Mouse (Mus musculus) megakaryocyte, embryonic 14.5 days (primary cell): ENCODE data around the gene Mboat7. TPM values are rescaled to one million over a fixed set of nuclear protein-coding genes. Genes with fewer than 3 reads are reported as not detected.
"Not testable (repeated sequence)": the region's sequence is repeated elsewhere in the genome, so short reads cannot be mapped to it uniquely, and the experiment has no call there.

ENCODE experiments used
- H3K27me3 ChIP-seq: replicated peaks from 2 replicates; pipeline ENCODE3; 2012; ENCODE audit warnings: inconsistent platforms
- H3K36me3 ChIP-seq: replicated peaks from 2 replicates; pipeline ENCODE3; 2012; ENCODE audit warnings: low read length, inconsistent platforms, mixed read lengths
- H3K4me1 ChIP-seq: 2 replicates; pipeline ENCODE4 v1.6.1; 2012; ENCODE audit warnings: inconsistent platforms
- H3K4me3 ChIP-seq: replicated peaks from 2 replicates; pipeline ENCODE3; 2012; ENCODE audit warnings: moderate library complexity, mild to moderate bottlenecking, inconsistent platforms
- H3K9me3 ChIP-seq: 2 replicates; pipeline ENCODE4 v1.6.1; 2012; ENCODE audit warnings: inconsistent platforms
- FLI1 ChIP-seq: IDR thresholded peaks from 2 replicates; pipeline ENCODE4 v1.6.1; 2012; ENCODE audit warnings: low read length, inconsistent platforms, mixed read lengths
- GATA1 ChIP-seq: IDR thresholded peaks from 3 replicates; pipeline ENCODE4 v1.6.1; 2012; ENCODE audit warnings: mixed read lengths, low read length, inconsistent platforms, borderline replicate concordance
- polyA plus RNA-seq: library from polyadenylated mRNA; stranded (reverse); fragments of >175 nt; gene quantifications from 2 replicates; pipeline ENCODE4 v1.2.3, GENCODE M21; 2012; ENCODE audit warnings: low replicate concordance; ENCODE audit not compliant: insufficient read depth

Gene Mboat7
- polyA plus RNA-seq: 210 and 251 TPM in 2 replicates

DNA sequence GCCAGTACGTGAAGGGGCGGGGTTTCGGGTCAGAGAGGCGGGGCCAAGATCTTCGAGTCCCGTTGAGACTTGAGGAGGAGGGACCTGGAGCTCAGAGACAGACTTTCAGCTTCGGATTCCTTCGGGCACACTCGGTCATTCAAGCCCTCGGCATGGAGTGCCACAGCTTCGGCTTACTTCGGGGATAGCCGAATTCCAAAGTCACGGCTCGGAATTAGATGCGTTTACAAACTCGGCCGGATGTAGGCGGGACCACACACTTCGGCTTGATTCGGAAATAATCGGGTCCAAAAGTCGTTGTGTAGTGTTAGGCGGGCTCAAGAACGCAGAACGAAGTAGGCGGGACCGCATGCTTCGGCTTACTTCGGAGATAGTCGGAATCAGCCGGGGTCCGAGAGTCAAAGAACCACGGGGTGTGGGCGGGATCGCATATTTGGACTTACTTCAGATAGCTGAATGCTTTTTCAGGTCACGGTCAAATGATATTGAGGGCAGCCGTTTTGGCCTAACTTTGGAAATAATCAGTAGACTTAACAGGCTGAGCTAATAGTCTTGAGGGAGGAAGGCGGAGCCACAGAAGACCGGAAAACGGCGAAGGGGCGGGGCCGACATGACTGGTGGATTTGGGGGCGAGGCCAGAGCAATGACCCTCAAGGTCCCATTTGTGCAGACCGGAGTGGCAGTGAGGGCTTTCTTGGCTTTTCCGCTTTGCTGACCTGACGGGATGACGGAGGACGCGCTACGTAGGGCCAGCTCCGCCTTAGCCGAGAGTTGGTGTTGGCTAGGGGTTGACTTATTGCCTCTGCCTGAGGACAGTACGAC lies at the start of gene Mboat7:
Gene Mboat7, minus strand, starts transcription at position 537 of the 822 bp plus-strand sequence.
- peaks cover 46% of the 10 kb centered on the region for H3K4me1 ChIP-seq
- no peaks in the 10 kb centered on the region for H3K9me3 ChIP-seq
- H3K4me3 ChIP-seq: peak within 1 kb of the TSS; percentile 99
- peaks cover 59% of the 10 kb centered on the region for H3K36me3 ChIP-seq
- 0 out of 2 replicates have a peak, but pooled peaks have one; percentile 56 for TF ChIP-seq FLI1
- no peak for TF ChIP-seq GATA1
- H3K27me3 ChIP-seq: no peaks in the 10 kb centered on the region

DNA sequence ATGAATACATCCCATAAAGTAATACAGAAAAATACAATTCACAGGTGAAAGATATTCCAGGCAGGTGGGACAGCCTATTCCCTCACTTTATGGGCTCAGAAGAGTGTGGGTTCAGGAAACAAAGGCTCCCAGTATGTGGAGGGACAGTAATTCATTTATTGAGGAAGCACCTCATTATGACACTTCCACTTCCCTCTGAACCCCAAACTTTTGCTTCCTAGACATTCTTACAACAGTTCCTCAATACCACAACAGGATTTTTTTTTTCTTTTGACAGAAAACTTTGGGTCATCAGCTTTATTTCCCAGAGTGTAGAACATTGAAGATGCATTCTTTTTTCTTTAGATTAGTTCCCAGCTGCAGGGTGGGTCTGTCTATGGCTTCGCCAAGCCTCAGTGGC lies 39.4 kb upstream of the Mboat7 start:
- not testable (repeated sequence) for H3K4me3 ChIP-seq, H3K4me1 ChIP-seq, H3K36me3 ChIP-seq, H3K27me3 ChIP-seq, H3K9me3 ChIP-seq

DNA sequence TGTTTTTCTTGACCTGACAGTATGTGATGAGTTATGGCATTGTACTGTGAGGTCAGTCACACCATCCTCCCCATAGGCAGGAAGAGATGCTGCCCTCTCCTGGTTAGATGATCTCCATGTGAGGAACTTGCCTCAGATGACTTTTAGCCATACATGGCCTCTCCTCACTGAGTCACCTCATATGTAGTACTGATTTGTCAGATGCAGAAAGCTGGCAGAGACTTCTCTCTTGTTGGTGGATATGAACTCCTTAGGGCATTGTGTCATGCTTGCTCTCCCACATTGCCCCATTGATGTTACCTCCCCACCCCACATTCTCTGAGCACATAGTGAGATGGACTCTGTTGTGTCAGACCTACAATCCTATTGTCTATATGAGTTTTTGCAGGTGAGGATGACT lies 32.1 kb upstream of the Mboat7 start:
- H3K4me1 ChIP-seq, H3K9me3 ChIP-seq, H3K27me3 ChIP-seq, H3K36me3 ChIP-seq, H3K4me3 ChIP-seq: not testable (repeated sequence)

DNA sequence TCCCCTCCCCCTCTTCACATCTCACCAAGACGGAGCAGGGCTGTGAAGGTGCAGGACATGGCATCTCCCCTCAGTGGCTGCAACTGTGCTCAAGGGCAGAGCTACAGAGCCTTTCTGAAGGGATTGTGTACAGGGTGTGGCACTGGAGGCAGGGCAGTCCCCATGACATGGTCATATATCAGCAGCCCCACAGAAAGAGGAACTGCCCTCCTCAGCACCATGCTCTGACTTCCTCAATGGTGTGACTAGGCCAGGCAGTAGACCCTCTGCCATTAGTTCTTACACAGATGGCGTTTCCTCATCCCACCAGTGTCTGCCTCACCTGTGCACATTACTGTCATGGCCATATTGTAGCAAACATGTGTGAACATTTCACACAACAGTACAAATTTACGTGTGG lies 26.9 kb upstream of the Mboat7 start, which contains the start of gene Pirb:
Gene Pirb, minus strand, starts transcription at position 124 of the 400 bp plus-strand sequence.
- H3K4me3 ChIP-seq, H3K36me3 ChIP-seq, H3K9me3 ChIP-seq: not testable (repeated sequence)

DNA sequence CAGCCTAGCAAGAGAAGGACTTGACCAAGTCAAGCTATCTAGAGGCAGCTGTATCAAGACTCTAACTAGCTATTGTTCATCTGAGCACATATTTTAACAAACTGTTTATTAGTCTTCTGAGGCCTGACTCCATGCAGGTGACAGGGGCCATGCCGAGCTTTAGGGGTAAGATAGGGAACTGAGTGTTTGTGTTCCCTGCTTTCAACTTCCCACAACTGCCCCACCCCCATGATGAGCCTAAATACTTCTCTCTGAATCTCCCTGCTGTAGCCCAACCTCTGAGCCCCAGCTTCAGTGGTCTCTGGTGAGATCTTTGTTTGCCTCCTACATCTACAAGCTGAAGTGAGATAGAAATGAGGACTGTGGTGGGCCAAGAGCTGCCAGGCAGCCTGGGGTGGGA lies 21.9 kb upstream of the Mboat7 start:
- peaks cover 31% of the 10 kb centered on the region for H3K4me1 ChIP-seq
- TF ChIP-seq GATA1: no peak
- no peak for TF ChIP-seq FLI1
- peaks cover 13% of the 10 kb centered on the region for H3K27me3 ChIP-seq
- H3K4me3 ChIP-seq: no peak overlapping the region
- no peaks in the 10 kb centered on the region for H3K36me3 ChIP-seq
- H3K9me3 ChIP-seq: no peaks in the 10 kb centered on the region

More for the DNA sequence above, 26.9 kb upstream of the Mboat7 start, which contains the start of gene Pirb:
- not testable (repeated sequence) for H3K27me3 ChIP-seq, H3K4me1 ChIP-seq

DNA sequence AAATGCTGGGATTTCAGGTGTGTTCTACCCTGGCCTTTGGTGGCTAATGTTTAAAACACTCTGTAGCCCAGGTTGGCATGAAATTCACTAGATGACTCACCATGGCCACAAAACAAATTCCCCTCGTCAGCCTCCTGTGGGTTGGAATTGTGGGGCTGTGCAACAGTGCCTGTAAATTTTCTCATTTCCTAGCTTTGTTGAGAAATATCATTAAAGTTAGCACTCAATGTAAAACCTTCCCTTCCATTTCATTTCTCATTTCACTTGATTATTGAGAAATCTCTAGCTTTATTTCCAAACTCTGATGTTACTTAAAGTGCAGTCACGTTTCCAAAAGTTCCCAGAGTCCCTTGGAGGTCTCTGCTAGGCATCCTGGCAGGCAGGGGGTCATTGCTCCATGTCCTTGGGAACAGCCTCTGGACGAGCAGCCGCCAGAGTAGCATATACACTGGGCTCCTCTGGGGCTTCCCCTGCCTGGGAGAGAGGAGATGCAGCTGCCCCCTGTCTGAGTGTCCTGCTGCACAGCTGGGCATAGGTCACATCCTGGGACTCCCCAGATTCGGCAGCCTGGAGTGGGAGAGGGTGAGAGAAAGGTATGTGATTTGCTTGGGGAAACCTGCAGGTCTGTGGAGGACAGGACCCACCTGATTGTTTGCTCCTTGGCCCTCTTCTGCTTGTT lies 19.1 kb upstream of the Mboat7 start:
- Histone ChIP-seq H3K36me3 (peaks cover 7% of the 10 kb centered on the region), H3K9me3 (no peaks in the 10 kb centered on the region), H3K27me3 (peaks cover 13% of the 10 kb centered on the region), H3K4me1 (peaks cover 33% of the 10 kb centered on the region), H3K4me3 (no peak overlapping the region)
- TF ChIP-seq GATA1 (no peak), FLI1 (no peak)

DNA sequence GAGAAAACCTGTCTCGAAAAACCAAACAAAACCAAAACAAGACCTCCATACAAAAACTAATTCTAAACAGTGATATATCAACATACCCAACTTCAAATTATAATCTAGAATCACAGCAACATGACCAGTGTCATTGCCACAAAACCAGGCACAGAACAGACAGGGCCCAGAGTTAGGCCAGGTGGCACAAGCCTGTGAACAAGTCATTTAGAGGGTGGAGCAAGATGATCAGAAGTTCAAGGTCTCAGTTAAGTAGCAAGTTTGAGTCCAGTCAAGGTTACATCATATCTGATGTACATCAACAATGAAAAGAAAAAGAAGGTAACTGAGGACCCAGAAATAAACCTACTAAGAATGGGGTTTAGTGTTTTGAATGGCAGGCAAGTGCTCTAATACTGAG lies 15.7 kb upstream of the Mboat7 start:
- Histone ChIP-seq H3K4me3 (no peak overlapping the region), H3K4me1 (peaks cover 39% of the 10 kb centered on the region), H3K27me3 (peaks cover 6% of the 10 kb centered on the region), H3K36me3 (peaks cover 26% of the 10 kb centered on the region), H3K9me3 (no peaks in the 10 kb centered on the region)
- TF ChIP-seq FLI1: no peak
- no peak for TF ChIP-seq GATA1

DNA sequence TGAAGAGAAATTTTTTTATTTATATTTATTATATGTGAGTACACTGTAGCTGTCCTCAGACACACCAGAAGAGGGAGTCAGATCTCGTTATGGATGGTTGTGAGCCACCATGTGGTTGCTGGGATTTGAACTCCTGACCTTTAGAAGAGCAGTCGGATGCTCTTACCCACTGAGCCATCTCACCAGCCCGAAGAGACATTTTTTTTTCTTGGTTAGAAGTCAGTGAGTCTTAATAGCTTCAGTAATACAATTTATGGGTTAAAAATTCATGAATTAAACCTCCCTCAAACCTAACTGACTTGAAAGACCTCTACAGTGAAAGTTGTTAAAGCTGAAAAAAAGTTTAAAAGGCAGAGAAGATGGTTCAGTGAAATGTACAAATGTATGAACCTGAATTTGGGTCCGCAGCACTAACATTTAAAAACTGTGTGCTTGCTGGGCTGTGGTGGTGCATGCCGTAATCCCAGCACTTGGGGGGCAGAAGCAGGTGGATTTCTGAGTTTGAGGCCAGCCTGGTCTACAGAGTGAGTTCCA lies 15.2 kb upstream of the Mboat7 start:
- H3K27me3 ChIP-seq, H3K4me3 ChIP-seq, H3K9me3 ChIP-seq: not testable (repeated sequence)
- H3K36me3 ChIP-seq: peaks cover 26% of the 10 kb centered on the region
- H3K4me1 ChIP-seq: peaks cover 35% of the 10 kb centered on the region

DNA sequence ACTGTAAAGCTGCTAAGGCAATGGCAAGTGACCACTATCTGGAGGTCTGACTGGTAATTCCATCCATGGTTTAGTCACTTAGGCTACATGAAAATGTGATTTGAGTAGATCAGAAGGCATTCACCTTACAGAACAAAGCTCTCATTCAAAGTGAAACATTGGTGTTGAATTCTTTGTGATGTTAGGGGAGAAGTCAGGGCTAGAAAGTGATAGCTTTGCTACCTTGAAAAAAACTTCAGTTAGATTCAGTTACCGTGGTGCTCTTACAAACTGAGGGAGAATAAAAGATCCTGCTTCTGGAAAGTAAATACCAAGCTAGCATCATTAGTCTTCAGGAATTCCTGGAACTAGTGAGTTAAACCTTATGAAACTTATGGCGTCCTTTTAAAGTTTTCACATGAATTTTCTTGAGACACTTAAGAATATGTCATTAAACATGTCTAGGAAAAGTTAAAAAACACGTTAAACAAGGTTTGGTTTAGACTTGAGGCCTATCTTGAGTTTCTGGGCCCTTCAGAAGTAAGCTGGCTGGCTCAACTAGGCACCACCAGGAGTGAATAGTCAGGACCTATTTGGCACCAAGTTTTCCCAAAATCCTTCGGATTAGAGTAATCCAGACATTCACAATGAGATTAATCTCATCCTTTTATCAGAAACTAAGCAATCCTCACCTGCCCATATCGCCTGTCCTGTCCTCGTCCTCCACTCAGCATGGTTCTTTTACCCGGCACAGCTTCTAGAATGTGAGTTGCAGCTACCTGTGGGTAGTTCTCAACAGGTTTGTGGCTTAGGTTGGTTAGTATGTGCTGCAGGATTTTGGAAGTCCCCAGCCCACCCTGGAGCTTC lies 14.5 kb upstream of the Mboat7 start:
- H3K36me3 ChIP-seq: peaks cover 26% of the 10 kb centered on the region
- TF ChIP-seq GATA1: no peak
- no peak for TF ChIP-seq FLI1
- peaks cover 31% of the 10 kb centered on the region for H3K4me1 ChIP-seq
- H3K27me3 ChIP-seq: peaks cover 3% of the 10 kb centered on the region
- H3K9me3 ChIP-seq: no peaks in the 10 kb centered on the region
- no peak overlapping the region for H3K4me3 ChIP-seq

DNA sequence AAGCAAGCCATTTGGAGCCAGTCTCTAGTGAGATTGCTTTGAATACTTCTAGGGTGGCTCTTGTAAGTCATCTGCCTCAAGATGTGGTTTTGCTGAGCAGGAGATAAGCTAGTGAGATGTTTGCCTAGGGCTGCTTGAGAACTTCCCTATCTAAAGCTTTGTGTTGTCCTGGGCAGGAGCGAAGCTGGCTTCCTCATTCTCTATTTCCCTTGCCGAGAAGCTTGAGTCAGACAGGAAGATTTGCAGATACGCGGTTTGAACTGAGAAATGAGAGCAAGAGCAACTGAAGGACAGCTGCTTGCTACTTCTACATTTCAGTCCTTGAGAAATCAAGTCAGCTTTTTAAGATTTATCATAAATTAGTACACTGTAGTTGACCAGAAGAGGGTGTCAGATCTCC lies 13.7 kb upstream of the Mboat7 start:
- Histone ChIP-seq H3K27me3 (no peaks in the 10 kb centered on the region), H3K9me3 (no peaks in the 10 kb centered on the region), H3K4me1 (peaks cover 27% of the 10 kb centered on the region), H3K4me3 (peak overlapping the region; percentile 11), H3K36me3 (peaks cover 26% of the 10 kb centered on the region)
- no peak; the same call in 2 of the 3 replicates for TF ChIP-seq GATA1
- TF ChIP-seq FLI1: no peak
